Mouse (Mus musculus) layer of hippocampus, postnatal 36 days (tissue): ENCODE results near the gene Exoc2. TPM values are rescaled to one million over a fixed set of nuclear protein-coding genes. Genes with fewer than 3 reads are reported as not detected.

Source experiments
- DNase-seq, 2 experiments: peaks; one replicate each; pipeline ENCODE4 v3.0.0; 2022
- total RNA-seq, 2 experiments: library from RNA; stranded (reverse); gene quantifications; 2 replicates each; pipeline ENCODE4 v1.2.3; 2021

Exoc2 gene
- total RNA-seq, 2 experiments from 2014 or later = 37.4 to 37.7 TPM

DNA sequence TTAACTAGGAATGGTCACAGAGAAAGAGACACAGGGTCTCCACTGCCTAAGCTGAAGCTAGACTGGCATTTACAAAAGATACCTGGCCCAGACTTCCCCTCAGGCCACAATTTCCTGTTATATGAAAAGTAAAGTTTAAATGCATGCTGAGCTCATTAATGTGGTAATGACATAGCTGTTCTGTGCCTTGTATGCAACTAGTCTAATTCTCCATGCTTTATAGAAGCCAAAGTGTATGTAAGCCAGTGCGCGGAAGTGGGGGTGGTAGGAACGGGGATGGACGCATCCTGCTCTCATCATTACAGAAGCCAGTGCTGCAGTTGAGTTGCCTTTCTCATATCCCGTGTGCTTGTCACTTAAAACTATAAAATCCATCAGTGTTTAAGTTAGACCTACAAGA, 156.5 kb downstream of the Exoc2 start:
- DNase-seq = no peak

DNA sequence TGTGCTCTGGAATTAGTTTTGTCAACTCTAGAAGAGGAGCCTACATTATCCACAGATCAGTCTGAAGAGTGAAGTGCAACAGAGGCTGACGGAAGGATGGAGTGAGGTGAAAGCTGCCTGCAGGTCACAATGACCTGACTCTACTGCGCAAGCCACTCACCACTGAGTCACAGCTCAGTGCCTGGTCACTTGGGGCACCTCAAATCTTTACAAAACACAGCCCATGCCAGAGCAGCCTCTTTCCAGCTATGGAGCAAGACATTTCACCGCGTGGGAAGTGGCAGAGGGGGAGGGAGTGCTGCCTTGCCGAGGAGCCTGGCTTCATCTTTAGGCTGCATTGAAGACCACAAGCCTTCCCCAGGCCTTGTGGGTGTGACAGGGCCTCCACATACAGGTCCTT, 159.6 kb downstream of the Exoc2 start:
- no peak for DNase-seq

DNA sequence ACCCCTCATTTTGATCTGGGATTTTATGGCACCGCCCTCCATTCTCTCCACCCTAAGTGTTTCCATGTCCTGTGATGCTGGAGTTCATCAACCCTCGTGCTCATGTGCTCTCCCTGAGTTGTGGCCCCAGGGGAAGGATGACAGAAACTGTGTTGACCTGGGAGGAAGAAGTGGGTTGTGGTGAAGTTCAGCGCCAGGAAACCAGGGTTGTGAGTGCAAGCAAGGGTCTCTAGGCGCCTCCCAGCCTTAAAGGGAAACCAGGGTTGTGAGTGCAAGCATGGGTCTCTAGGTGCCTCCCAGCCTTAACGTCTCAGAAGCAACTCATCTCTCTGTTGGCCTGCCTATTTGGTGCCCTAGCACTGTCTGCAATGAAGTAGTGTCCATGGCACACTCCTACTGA, 160.4 kb downstream of the Exoc2 start:
- no peak for DNase-seq

DNA sequence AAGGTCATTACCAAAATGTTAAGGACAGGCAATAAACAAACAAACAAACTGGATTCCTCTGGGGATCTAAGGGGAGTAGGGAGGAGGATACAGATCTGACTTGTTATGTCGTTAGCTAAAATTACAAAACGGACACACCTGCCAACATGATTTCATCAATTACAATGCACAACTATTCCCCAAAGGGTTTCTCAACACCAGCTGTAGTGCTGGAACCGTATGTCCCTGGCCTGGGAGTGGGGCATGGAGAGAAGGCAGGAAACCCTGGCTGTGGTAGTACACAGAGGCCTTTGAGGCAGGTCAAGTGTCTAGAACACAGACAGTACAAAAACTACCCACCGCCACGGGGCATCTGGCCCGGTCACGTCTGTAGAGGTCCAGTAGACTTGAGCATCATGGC, 164.7 kb downstream of the Exoc2 start:
- no peak for DNase-seq

DNA sequence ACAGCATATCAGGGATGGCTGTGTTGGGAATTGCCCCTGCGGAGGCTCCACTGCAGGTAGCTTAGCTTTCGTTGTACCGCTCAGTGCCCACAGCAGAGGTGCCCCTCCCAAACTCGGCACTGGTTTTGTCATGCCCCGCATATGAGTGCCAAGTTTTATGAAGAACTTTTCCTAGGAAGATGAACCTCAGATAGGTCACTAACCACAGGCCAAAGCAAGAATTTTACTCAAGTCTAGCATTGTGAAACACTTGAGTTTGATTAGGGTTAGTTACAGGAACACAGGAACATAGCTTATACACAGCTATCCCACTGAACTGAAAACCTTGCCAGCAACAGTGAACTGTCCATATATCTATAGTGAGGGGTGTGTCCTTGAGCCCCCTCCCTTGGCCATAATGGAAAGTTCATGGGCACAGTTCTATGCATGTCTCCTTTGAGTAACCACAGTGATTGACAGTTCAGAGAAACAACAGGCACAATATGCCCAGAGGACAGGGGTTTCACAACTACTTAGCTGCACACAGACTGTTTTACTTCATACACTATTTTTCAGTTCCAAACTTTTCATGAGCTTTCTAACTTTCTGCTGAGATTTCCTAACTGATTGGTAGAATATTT, 171.4 kb downstream of the Exoc2 start:
- no peak for DNase-seq

DNA sequence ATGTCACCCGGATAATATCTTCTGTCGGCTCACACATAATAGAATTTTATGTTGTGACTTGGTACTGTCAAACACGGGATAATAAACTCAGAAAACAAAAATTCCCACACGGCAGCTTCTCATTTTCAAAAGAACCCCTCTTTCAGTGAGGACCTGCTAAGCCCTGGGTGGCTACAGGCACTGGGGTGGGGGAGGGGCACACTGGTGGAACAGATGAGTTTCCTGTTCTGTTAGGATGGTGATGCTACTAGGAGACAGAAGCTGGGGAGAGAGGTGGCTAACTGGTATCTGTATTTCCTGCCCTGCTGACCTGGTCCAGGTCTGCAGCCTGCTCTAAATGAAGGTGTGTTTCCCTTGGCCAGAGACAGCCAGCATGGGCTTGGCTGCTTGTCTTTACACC, 172.0 kb downstream of the Exoc2 start:
- DNase-seq = no peak

DNA sequence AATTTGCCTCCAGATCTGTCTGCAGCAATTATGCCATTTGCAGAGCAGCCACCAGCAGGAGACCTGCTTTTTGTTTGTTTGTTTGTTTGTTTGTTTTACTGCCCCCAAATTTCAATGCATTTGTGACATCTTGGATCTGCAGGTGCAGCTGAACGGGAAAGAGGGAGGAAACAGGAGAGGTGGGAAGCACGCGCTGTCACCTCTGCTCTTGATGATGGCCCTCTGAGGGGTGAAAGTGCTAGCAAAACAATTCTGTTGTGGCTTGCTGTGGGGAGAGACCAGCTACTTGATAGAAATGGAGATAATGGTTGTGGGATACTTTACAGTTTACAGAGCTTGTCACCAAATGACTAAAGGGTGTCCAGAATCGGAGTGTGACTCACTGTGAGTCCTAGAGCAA, 177.9 kb downstream of the Exoc2 start:
- no peak for DNase-seq

DNA sequence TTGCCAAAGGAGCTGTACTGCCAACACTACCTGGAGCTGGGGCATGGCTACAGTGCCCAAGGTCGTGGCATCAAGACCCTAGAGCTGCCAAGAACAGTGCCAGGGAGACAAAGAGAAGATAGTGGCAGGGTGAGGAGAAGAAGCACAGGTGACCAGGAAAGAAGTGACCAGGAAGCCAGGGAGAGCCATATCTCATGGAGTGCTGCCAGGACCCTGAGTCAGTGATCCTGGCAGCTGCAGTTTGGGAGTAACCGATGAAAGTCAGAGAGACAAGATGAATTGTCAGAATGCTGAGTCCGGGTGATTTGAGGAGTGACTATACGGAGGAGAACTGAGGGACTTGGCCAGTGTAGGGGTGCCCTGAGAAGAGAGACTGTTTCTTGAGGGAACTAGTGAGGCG, 180.3 kb downstream of the Exoc2 start:
- DNase-seq = no peak

DNA sequence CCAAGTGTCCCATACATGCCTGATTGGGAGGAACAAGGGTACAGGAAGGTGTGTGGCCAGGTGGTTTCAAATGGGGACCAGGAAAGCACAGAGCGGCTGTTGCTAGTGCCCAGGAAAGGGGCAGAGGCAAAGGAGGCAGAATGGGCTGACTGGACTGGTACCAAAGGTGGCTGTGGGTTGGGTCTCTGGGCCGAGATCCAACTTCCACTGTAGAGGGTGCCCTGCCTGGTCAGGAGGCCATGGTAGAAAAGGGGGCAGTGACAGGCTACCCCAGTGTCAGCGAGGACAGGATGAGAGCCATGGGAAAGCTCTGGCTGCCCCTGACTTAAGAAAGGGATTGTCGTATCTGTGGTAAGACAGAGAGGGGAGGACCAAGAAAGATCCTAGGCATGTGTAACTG, 180.7 kb downstream of the Exoc2 start:
- no peak for DNase-seq

DNA sequence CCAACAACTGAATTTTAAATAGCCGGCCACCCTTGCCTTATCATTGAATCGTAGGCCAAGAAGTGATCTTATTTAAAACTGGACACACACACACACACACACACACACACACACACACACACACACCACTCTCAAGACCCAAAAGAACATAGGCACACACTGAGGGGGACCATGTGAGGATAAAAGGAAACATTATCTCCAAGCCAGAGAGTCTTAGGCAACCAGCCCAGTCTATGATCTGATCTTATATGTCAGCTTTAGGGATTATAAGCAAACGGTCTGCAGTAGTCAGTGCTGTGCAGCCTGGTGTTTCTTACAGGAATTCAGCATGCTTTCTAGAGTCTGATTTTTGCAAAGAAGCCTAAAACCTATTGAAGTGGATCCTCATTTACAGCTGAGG, 181.2 kb downstream of the Exoc2 start:
- DNase-seq = no peak

DNA sequence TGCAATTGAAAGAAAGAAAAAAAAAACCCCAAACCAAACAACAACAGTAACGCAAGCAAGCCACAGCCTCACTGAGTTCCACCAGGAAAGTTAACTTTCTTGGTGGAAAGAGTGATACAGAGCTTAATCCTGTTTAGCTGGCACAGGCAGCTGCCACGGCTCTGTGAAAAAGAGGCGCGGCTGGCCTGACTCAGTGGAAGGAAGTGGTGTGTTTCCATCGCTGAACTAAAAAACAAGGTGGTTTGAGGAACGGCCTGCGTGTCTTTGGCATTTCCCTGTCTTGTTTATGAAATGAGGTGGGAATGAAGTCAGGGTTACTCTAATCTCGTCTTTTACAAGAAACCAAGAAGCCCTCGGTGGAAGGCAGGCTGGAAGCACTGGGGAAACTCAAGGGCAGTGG, 181.6 kb downstream of the Exoc2 start:
- no peak for DNase-seq

DNA sequence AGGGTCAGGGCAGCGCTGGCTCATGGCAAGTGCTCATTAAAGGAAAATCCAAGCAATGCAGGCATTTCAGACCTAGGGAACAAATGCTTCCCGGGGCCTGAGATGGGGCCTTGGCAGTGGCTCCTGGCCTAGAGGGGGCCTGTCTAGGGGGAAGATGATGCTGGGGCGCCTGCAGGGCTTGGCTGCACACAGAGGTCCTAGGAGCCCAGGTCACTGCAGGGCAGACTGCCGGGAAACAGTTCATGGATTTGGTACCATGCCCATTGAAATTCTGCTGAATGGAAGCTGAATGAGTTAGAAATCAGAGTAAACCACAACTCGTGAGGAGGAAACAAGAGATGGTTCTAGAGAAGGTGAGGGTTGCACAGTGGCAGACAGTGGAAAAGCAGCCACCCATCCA, 183.9 kb downstream of the Exoc2 start:
- no peak for DNase-seq

DNA sequence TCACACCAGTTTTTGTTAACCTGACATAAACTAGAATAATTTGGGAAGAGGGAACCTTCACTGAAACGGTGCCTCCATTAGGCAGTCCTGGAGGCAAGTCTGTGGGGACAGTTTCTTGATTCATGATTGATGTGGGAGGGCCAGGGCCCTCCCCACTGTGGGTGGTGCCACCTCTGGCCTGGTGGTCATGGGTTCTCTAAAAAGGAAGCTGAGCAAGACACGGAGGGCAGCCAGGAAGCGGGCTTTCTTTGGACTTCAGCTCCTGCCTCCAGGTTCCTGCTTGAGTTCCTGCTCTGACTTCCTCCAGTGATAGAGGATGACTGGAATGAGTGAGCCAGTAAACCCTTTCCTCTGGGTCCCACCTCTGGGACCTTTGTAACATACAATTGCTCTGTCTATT, 185.5 kb downstream of the Exoc2 start:
- no peak for DNase-seq

DNA sequence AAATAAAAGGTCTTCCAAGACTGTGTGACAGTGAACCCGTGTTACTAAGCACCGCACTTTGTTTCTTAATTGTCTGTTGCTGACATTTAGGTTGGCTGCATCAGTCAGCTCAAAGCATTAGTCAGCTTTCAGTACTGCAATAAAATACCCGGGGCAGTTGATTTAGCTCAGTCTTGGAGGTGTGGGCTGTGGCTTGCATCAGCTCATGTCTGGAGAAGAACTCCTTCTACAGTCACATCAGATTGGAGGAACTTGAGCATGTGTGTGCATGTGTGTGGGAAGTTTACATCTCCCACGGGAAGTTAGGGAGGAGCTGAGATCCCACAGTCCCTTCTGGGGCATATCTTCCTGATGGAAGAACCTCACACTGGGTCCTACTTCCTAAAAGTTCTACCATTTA, 185.9 kb downstream of the Exoc2 start:
- no peak for DNase-seq

DNA sequence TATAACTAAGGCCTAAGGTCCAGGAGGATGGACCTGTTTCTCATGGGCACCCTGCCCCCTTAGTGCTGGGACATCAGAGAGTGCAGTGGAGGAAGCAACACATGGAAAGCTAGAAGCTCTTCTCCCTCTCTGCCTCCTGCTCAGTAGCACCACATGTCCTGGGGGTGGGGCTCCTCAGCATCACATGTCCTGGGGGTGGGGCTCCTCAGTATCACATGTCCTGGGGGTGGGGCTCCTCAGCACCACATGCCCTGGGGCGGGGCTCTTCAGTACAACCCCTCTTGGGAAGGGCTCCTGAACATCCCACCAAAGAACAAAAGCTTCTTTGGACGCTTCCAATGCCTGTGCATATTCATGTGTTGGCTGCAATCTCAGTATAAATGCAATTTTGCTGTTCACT, 186.3 kb downstream of the Exoc2 start:
- DNase-seq = no peak

DNA sequence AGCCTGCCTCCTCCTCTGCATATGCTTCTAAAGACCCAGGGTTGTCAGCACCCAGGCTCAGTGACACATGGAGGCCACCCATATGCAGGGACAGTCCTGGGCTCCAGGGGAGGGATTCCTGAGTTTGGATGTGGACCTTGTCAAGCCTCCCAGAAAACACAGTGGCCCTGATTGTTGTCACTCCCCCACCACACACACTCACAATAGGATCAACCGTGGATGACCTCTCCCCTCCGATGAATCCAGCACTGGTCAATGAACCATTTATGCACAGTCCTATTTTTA, 186.9 kb downstream of the Exoc2 start:
- no peak for DNase-seq

DNA sequence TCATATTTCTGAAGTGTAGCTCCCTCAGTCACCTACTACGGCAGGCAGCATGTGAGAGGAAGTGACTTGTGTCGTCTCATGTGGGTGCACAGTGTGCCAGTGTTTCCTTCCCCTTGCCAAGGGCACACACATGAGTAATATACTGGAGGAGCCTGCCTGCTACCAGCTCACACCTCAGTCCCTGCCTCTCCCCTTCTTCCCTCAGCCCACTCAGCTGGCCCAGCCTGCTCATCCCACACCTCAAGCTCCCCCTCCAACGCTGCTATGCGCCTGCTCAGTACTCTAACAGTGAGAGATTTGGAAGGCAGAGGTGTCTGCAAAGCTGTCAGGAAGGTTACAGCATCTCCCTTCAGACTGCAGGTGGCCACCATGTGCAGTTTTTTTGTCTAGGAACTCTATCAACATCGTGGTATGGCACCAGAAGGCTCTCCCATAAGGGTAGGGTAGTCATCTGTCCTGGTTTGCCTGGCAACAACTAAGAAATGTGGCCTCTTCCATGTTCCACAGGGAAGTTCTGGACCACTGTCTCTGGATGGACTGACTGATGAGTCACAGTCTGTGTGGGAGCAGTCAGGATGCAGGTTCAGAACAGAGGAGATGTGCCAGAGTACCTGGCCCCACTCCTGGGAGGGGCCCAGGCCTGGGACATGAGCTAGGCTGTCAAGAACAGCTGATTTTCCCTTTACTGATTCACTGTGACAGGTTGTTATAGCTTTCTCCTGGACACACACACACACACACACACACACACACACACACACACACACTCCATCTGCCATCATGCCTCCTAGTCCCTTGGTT, 187.5 kb downstream of the Exoc2 start:
- peak; percentile 53 to 58 for DNase-seq

DNA sequence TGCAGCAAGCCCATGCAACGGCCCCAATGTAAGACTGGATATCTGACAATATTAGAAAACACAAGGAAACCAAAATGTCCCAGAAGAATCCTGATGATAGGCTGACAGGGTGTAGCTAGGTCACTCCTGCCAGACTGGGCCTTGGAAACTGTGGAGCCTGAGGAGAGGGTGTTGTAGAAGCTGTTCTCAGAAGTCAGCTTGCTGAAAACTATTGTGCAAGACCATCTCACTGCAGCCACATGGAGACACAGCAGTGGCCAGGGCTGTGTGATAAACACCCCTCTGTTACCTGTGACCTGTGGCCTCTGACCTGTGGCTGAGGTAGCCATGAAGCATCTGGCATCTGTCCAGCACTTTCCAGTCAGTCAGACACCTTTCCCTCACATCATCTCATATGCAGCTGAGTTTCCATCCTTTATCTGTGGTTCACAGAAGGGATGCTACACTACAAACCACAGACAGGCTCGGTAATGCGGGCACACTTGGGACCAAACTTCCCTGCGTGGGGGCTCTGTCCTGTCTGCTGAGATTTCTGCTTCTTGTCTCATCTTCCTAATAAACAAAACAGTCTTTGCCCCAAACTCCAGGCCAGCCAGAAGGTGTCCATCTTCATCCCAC, 188.4 kb downstream of the Exoc2 start:
- no peak for DNase-seq

DNA sequence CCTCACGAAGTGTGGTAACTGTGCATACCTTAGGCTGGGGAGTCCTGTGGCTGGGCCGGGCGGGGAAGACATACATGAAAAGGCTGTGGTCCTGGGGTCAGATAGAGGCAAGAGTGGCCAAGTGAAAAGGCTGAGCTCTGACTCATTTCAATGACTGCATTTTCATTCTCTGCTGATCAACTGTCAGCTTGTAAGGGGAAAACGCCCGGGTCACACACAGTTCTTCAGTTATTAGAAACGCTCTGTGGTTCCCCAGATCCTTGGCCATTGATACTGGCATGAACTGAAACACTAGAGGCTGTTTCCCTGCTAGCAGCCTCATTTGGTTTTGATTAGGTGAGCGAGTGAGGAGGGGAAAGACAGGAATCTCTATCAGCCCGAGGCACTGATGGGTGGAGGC, 191.5 kb downstream of the Exoc2 start:
- no peak for DNase-seq

DNA sequence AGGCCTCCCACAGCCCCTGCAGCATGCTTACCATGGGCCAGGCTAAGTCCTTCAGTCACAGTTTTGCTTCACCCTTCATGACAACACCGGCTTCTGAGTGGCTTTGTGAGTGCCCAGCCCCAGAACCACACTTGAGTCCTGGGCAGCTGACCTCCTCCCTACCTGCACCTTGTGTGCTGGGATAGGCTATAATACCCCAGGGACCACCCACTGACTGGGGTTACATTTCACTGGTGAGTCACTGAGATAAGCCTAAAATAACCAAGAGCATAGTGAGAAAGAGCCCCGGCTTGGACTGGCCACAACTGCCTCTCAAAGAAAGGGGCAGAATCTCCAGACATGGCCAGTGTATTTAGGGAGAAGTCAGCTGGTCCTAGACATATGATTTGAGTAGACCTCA, 192.0 kb downstream of the Exoc2 start:
- DNase-seq = no peak

DNA sequence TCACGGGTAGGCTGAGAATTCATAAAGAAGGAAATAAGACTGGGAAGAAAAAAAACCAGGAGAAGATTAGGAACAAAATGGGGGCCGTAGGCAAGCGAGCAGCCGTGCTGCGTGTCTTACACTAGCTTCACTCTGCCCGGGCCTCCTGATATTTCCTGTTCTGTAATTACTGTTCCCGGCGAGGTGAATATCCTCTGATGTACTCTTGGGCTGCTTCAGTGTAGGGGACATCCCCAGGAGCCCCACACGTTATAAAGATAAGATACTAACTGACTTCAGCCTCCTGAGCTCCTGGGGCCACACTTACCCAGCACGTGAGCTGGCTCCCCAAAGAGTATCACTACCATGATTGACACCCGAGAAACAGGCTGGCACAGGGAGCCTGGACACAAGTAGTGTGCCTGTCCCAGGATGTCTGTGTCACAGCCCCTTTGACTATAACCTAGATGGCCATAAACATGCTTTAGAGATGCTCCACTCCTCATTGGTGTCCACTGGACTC, 196.2 kb downstream of the Exoc2 start:
- no peak for DNase-seq

DNA sequence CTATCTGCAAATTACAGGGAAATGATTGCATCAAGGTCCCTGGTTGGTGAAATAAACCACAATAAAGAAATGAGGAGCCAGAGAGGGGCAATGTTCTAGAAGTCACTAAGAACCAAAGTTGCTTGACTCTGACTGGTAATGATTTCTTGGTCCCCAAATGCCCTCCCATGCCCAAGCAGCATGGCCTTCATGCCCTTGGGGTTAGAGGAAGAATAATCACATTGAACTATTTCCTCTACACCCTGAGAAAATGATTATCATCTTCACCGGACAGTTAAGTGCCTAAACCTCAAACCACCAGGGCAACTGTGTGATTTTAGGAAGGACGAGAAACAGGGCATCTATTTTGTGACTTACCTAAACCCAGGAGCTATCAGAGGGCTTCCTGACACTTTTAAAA, 197.9 kb downstream of the Exoc2 start:
- no peak for DNase-seq

DNA sequence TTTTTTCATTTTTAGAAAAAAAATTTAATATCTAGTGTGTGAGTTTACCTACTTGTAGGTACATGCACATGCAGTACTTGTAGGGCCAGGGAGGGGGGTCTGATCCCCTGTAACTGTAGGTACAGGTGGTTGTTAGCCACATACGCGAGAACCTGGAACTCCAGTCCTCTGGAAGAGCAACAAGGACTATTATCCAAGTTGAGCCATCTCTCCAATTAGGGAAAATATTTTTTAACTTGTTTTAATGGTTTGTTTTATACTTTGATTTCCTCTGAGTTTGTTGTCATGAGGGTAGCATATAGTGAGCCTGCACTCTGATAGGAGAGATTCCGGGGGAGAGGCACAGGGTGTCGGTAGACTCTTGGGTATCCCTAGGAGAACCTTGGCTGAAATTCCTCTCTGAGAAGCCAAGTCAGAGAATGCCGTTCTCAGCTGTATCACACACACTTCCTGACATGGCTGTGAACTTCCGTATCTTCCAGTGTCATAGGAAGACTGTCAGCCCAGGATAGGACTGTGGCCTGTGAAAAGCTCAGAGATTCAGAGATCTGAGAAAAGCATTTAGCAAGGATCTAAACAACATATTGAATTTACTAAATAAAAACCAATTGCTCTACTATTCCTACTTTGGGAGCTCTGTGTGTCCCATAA, 206.3 kb downstream of the Exoc2 start:
- no peak for DNase-seq
